Mouse (Mus musculus) thymus, adult 2 months (tissue): ENCODE measurements at regions not wholly inside any gene's neighbourhood (a gene's known extent, or its start where the extent isn't known, plus 50 kb on each side); places are given as distances from the start of the nearest gene placed in this dataset.

Experiments used
- DNase-seq: peaks from one replicate; pipeline ENCODE4 v3.0.0; 2021
- H3K27ac ChIP-seq: fragments of 200-500 bp; 2 replicates; pipeline ENCODE4 v1.5.1; 2012; ENCODE audit warnings: low read length, control low read depth; ENCODE audit not compliant: control insufficient read depth, insufficient read depth
- H3K27me3 ChIP-seq: fragments of 200-500 bp; 2 replicates; pipeline ENCODE4 v1.6.1; 2012; ENCODE audit warnings: mild to moderate bottlenecking, low read length, moderate library complexity, mixed read lengths; ENCODE audit not compliant: control insufficient read depth, insufficient read depth
- H3K36me3 ChIP-seq: fragments of 200-500 bp; 2 replicates; pipeline ENCODE4 v1.6.1; 2012; ENCODE audit warnings: mild to moderate bottlenecking, low read length, moderate library complexity; ENCODE audit not compliant: control insufficient read depth, insufficient read depth
- H3K4me1 ChIP-seq: fragments of 200-500 bp; replicated peaks from 2 replicates; pipeline ENCODE4 v1.6.1; 2012; ENCODE audit warnings: low read length; ENCODE audit not compliant: control insufficient read depth, insufficient read depth
- H3K4me3 ChIP-seq: fragments of 200-500 bp; 2 replicates; pipeline ENCODE4 v1.5.1; 2012; ENCODE audit warnings: mild to moderate bottlenecking, low read length, control low read depth, moderate library complexity; ENCODE audit not compliant: control insufficient read depth, insufficient read depth
- CTCF ChIP-seq: fragments of 200-500 bp; IDR thresholded peaks from 2 replicates; pipeline ENCODE4 v1.5.1; 2012; ENCODE audit warnings: mild to moderate bottlenecking, control low read depth, low read length, moderate library complexity, borderline replicate concordance; ENCODE audit not compliant: control insufficient read depth, poor library complexity, insufficient read depth; ENCODE audit errors: extremely low read depth
- POLR2A ChIP-seq: fragments of 200-500 bp; IDR thresholded peaks from 2 replicates; pipeline ENCODE4 v1.6.1; 2012; ENCODE audit warnings: mild to moderate bottlenecking, low read length, control low read depth, moderate library complexity; ENCODE audit not compliant: control insufficient read depth, poor library complexity, insufficient read depth; ENCODE audit errors: extremely low read depth
- WGBS: fragments of 180-500 bp; shearing (Covaris S2); methylation state at CpG from one replicate; pipeline ENCODE4 v1.1.7; 2018; 5-methylcytosine and 5-hydroxymethylcytosine counted together

GRCm38 (mm10) chr2:74463407-74463806 lies 115.8 kb downstream of the Lnpk start:
- Histone ChIP-seq H3K4me3 (no peak overlapping the region), H3K36me3 (no peaks in the 10 kb centered on the region), H3K4me1 (no peaks in the 10 kb centered on the region), H3K27me3 (no peaks in the 10 kb centered on the region), H3K27ac (no peak overlapping the region)
- no peak for DNase-seq
- no peak for TF ChIP-seq POLR2A
- no peak for TF ChIP-seq CTCF
- 94% methylated on average over 2 of the region's 2 CpGs for WGBS

GRCm38 (mm10) chr2:74461211-74461844 lies 117.9 kb downstream of the Lnpk start:
- WGBS, result 69% methylated on average over 11 of the region's 11 CpGs
- no peaks in the 10 kb centered on the region for H3K27me3 ChIP-seq
- H3K4me1 ChIP-seq, result no peaks in the 10 kb centered on the region
- no peak overlapping the region for H3K27ac ChIP-seq
- no peak overlapping the region for H3K4me3 ChIP-seq
- no peaks in the 10 kb centered on the region for H3K36me3 ChIP-seq
- TF ChIP-seq CTCF (no peak), POLR2A (no peak)
- no peak for DNase-seq

GRCm38 (mm10) chr2:74454431-74454830 lies 124.8 kb downstream of the Lnpk start:
- WGBS, result 81% methylated on average over 4 of the region's 4 CpGs
- H3K36me3 ChIP-seq, result no peaks in the 10 kb centered on the region
- no peak overlapping the region for H3K4me3 ChIP-seq
- H3K27ac ChIP-seq, result no peak overlapping the region
- H3K4me1 ChIP-seq, result no peaks in the 10 kb centered on the region
- TF ChIP-seq POLR2A (no peak), CTCF (no peak)
- H3K27me3 ChIP-seq, result no peaks in the 10 kb centered on the region
- no peak for DNase-seq

GRCm38 (mm10) chr2:74452679-74453078 lies 126.6 kb downstream of the Lnpk start:
- WGBS, result 100% methylated on average over 1 of the region's 1 CpGs

GRCm38 (mm10) chr2:74451578-74451977 lies 127.7 kb downstream of the Lnpk start:
- Histone ChIP-seq H3K4me3 (no peak overlapping the region), H3K36me3 (no peaks in the 10 kb centered on the region), H3K27me3 (no peaks in the 10 kb centered on the region), H3K4me1 (no peaks in the 10 kb centered on the region), H3K27ac (no peak overlapping the region)
- no peak for DNase-seq
- WGBS, result 77% methylated on average over 6 of the region's 6 CpGs
- TF ChIP-seq POLR2A (no peak), CTCF (no peak)

More at GRCm38 (mm10) chr2:74452679-74453078, 126.6 kb downstream of the Lnpk start:
- H3K4me1 ChIP-seq, result no peaks in the 10 kb centered on the region
- no peak overlapping the region for H3K27ac ChIP-seq
- H3K4me3 ChIP-seq, result no peak overlapping the region
- no peaks in the 10 kb centered on the region for H3K27me3 ChIP-seq
- no peak for TF ChIP-seq CTCF
- no peak for TF ChIP-seq POLR2A
- no peak for DNase-seq
- no peaks in the 10 kb centered on the region for H3K36me3 ChIP-seq

GRCm38 (mm10) chr2:74451038-74451437 lies 128.2 kb downstream of the Lnpk start:
- no peaks in the 10 kb centered on the region for H3K4me1 ChIP-seq
- no peak for DNase-seq
- no peaks in the 10 kb centered on the region for H3K36me3 ChIP-seq
- H3K4me3 ChIP-seq, result no peak overlapping the region
- 84% methylated on average over 4 of the region's 4 CpGs for WGBS
- no peaks in the 10 kb centered on the region for H3K27me3 ChIP-seq
- no peak overlapping the region for H3K27ac ChIP-seq
- no peak for TF ChIP-seq POLR2A
